Mouse (Mus musculus) hindbrain, embryonic 15.5 days (tissue): ENCODE data around the gene Recql5. TPM values are rescaled to one million over a fixed set of nuclear protein-coding genes. Genes with fewer than 3 reads are reported as not detected.

ENCODE experiments used
- ATAC-seq: fragments of 200-750 bp; cut with Nextera tagmentation; 2 replicates; pipeline ENCODE4 v1.8.0; 2017; ENCODE audit warnings: low read depth, moderate number of reproducible peaks, moderate TSS enrichment; ENCODE audit not compliant: low FRiP score
- H3K27ac ChIP-seq: fragments of 300-500 bp; sonication (generic); replicated peaks from 2 replicates; pipeline ENCODE4 v1.5.1; 2015; ENCODE audit warnings: mild to moderate bottlenecking, inconsistent platforms
- H3K27me3 ChIP-seq: fragments of 300-500 bp; sonication (generic); 2 replicates; pipeline ENCODE4 v1.6.1; 2015; ENCODE audit warnings: control low read depth, inconsistent platforms
- H3K36me3 ChIP-seq: fragments of 300-500 bp; sonication (generic); 2 replicates; pipeline ENCODE4 v1.6.1; 2015; ENCODE audit warnings: control low read depth, inconsistent platforms
- H3K4me1 ChIP-seq: fragments of 300-500 bp; sonication (generic); replicated peaks from 2 replicates; pipeline ENCODE4 v1.6.1; 2015; ENCODE audit warnings: control low read depth, inconsistent platforms
- H3K4me2 ChIP-seq: fragments of 300-500 bp; sonication (generic); 2 replicates; pipeline ENCODE4 v1.6.1; 2015; ENCODE audit warnings: moderate library complexity, mild to moderate bottlenecking, inconsistent platforms
- H3K4me3 ChIP-seq: fragments of 300-500 bp; sonication (generic); 2 replicates; pipeline ENCODE4 v1.5.1; 2015; ENCODE audit warnings: mild to moderate bottlenecking, inconsistent platforms
- H3K9ac ChIP-seq: fragments of 300-500 bp; sonication (generic); 2 replicates; pipeline ENCODE4 v1.6.1; 2015; ENCODE audit warnings: inconsistent platforms
- H3K9me3 ChIP-seq: fragments of 300-500 bp; sonication (generic); 2 replicates; pipeline ENCODE4 v1.6.1; 2016; ENCODE audit warnings: control low read depth, inconsistent platforms
- WGBS: fragments of 180-500 bp; shearing (Covaris S2); methylation state at CpG from one replicate; pipeline ENCODE4 v1.1.7; 2015; 5-methylcytosine and 5-hydroxymethylcytosine counted together
- polyA plus RNA-seq: library from polyadenylated mRNA; unstranded; fragments of >200 nt; fragmentation: Nextera tagmentation; extraction: Ambion mirVana; gene quantifications from 2 replicates; pipeline ENCODE4 v1.2.1, GENCODE M21; 2015

The Recql5 gene
- polyA plus RNA-seq, 1 experiment from 2014 or later = 23.8 TPM

GRCm38 (mm10) chr11:115843891-115844239, 89.4 kb downstream of the Recql5 start:
- no peaks in the 10 kb centered on the region for H3K36me3 ChIP-seq
- H3K27me3 ChIP-seq = no peaks in the 10 kb centered on the region
- H3K4me3 ChIP-seq = no peak overlapping the region
- no peaks in the 10 kb centered on the region for H3K9me3 ChIP-seq
- ATAC-seq = no peak
- H3K4me2 ChIP-seq = no peak overlapping the region
- H3K27ac ChIP-seq = no peak overlapping the region
- H3K4me1 ChIP-seq = no peaks in the 10 kb centered on the region
- no peak overlapping the region for H3K9ac ChIP-seq
- 88% methylated on average over 5 of the region's 5 CpGs for WGBS

- Histone ChIP-seq H3K4me2 (no peak overlapping the region), H3K27me3 (no peaks in the 10 kb centered on the region), H3K36me3 (no peaks in the 10 kb centered on the region), H3K4me3 (no peak overlapping the region), H3K27ac (no peak overlapping the region), H3K9me3 (no peaks in the 10 kb centered on the region), H3K9ac (no peak overlapping the region), H3K4me1 (no peaks in the 10 kb centered on the region)
- ATAC-seq = no peak
- WGBS = 80% methylated on average over 14 of the region's 14 CpGs
Observed at GRCm38 (mm10) chr11:115843141-115843890, 90.0 kb downstream of the Recql5 start.

Other genes with a start within 250 kb of the Recql5 start
- 186 and 190 TPM in 2 replicates for gene Grb2, start 224.9 kb downstream of the Recql5 start, polyA plus RNA-seq
- 24.2 and 27.9 TPM in 2 replicates for gene Tmem94, start 168.0 kb downstream of the Recql5 start, polyA plus RNA-seq
- 9.9 and 12.2 TPM in 2 replicates for gene Caskin2, start 119.8 kb downstream of the Recql5 start, polyA plus RNA-seq
- 22.3 and 23.6 TPM in 2 replicates for gene Tsen54, start 118.8 kb downstream of the Recql5 start, polyA plus RNA-seq
- 1.3 TPM in 2 replicates for gene Llgl2, start 109.4 kb downstream of the Recql5 start, polyA plus RNA-seq
- gene Myo15b, start 75.1 kb downstream of the Recql5 start, polyA plus RNA-seq = 0.17 and 0.19 TPM in 2 replicates
- 1.9 and 2.2 TPM in 2 replicates for gene Smim5, start 33.5 kb downstream of the Recql5 start, polyA plus RNA-seq
- gene Smim6, start 21.5 kb downstream of the Recql5 start, polyA plus RNA-seq = 0.93 and 1.1 TPM in 2 replicates
- 42.9 and 43.4 TPM in 2 replicates for gene Sap30bp, start 195 bp downstream of the Recql5 start, polyA plus RNA-seq
- gene Itgb4, start 41.2 kb upstream of the Recql5 start, polyA plus RNA-seq = 1.7 and 1.9 TPM in 2 replicates
- gene Galk1, start 79.2 kb upstream of the Recql5 start, polyA plus RNA-seq = 62.5 and 70.9 TPM in 2 replicates
- 1,686 and 1,716 TPM in 2 replicates for gene H3f3b, start 94.5 kb upstream of the Recql5 start, polyA plus RNA-seq
- 32.1 and 37.0 TPM in 2 replicates for gene Unk, start 96.8 kb upstream of the Recql5 start, polyA plus RNA-seq
- 1.0 and 1.6 TPM in 2 replicates for gene Unc13d, start 144.5 kb upstream of the Recql5 start, polyA plus RNA-seq
- 149 and 196 TPM in 2 replicates for gene Wbp2, start 153.5 kb upstream of the Recql5 start, polyA plus RNA-seq
- gene Trim47, start 193.7 kb upstream of the Recql5 start, polyA plus RNA-seq = 10.9 and 11.6 TPM in 2 replicates
- 3.0 and 4.0 TPM in 2 replicates for gene Trim65, start 197.7 kb upstream of the Recql5 start, polyA plus RNA-seq
- gene Mrpl38, start 205.4 kb upstream of the Recql5 start, polyA plus RNA-seq = 86.2 and 89.0 TPM in 2 replicates
- gene Fbf1, start 234.7 kb upstream of the Recql5 start, polyA plus RNA-seq = 55.7 and 59.0 TPM in 2 replicates